Mouse (Mus musculus): ENCODE data around the gene Slc36a1. TPM values are rescaled to one million over a fixed set of nuclear protein-coding genes. Genes with fewer than 3 reads are reported as not detected.

The Slc36a1 gene
- 4.3 and 5.4 TPM in 2 replicates for polyA plus RNA-seq (2015; fragmentation: Nextera tagmentation; extraction: Ambion mirVana)

DNA sequence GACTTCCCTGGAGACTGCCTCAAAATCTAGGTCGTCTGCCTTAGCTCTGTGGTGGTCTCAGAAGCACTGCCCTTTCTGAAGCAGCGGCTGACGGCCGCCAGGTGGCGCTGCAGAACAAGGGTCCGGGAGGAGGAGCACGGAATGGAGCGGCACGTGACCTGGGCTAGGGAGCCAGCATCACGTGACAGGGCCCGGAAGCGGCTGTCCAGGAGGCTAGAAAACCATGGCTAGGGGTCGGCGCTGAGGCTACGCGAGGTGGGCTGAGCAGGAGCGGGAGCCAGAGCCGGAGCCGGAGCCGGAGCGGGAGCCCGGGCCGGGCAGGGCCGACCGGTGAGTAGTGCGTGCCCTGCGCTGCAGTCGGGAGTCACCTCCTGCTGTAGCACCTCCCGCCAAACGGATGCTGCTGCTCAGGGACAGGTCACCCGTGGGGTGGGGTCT, at the start of gene Slc36a1:
Slc36a1 (plus strand) TSS at position 192 of the 438 bp plus-strand sequence.
- 0% methylated on average over 20 of the region's 31 CpGs for WGBS
- ATAC-seq = peak; percentile 84
- Histone ChIP-seq H3K27ac (ENCODE audit: low read depth, low read length) (no peak within 1 kb of the TSS), H3K9me3 (ENCODE audit: control insufficient read depth) (no peaks in the 10 kb centered on the region), H3K4me2 (replicated peaks; ENCODE audit: low read depth) (peak within 1 kb of the TSS; percentile 91), H3K36me3 (ENCODE audit: control insufficient read depth, insufficient read depth) (no peaks in the 10 kb centered on the region), H3K4me1 (replicated peaks; ENCODE audit: control insufficient read depth, insufficient read depth, low read length) (0 out of 2 replicates have a peak, but pooled peaks cover 3% of the 10 kb centered on the region), H3K4me3 (ENCODE audit: low read depth, low read length) (peak within 1 kb of the TSS; percentile 72), H3K27me3 (replicated peaks; ENCODE audit: control insufficient read depth, insufficient read depth, low read length) (no peaks in the 10 kb centered on the region), H3K9ac (ENCODE audit: low read depth, low read length) (peak within 1 kb of the TSS; percentile 62)
- peak; percentile 100 for TF ChIP-seq CTCF (IDR thresholded peaks at IDR 0.05; ENCODE audit: low read depth)

DNA sequence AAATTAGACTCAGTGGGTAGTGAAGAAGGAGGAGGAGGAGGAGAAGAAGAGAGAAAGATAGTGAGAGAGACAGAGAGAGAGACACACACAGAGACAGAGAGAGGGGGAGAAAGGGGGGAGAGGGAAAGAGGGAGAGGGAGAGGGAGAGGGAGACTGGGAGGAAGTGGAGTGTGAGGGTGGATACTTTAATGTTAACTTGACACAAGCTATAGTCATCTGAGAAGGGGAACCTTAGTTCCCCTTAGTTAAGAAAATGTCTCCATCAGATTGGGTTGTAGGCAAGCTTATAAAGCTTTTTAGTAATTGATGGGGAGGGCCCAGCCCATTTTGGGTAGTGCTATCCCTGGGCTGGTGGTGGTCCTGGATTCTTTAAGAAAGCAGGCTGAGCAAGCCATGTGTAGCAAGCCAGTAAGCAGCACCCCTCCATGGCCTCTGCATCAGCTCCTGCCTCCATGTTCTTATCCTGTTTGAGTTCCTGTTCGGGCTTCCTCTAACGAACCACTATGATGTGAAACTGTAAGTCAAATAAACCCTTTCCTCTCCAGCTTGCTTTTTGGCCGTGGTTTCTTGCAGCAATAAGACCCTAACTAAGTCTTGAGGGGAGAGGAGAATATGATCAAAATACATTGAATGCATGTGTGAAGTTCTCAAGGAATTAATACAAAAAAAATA, 49.6 kb upstream of the Slc36a1 start:
- Histone ChIP-seq H3K4me1 (replicated peaks; ENCODE audit: control insufficient read depth, insufficient read depth, low read length) (no peaks in the 10 kb centered on the region), H3K4me3 (ENCODE audit: low read depth, low read length) (no peak overlapping the region), H3K4me2 (replicated peaks; ENCODE audit: low read depth) (no peak overlapping the region), H3K9me3 (ENCODE audit: control insufficient read depth) (no peaks in the 10 kb centered on the region), H3K36me3 (ENCODE audit: control insufficient read depth, insufficient read depth) (no peaks in the 10 kb centered on the region), H3K27me3 (replicated peaks; ENCODE audit: control insufficient read depth, insufficient read depth, low read length) (no peaks in the 10 kb centered on the region), H3K9ac (ENCODE audit: low read depth, low read length) (no peak overlapping the region), H3K27ac (ENCODE audit: low read depth, low read length) (no peak overlapping the region; the same call in 1 of the 2 replicates)
- no peak for ATAC-seq
- WGBS = 43% methylated on average over 3 of the region's 3 CpGs
- no peak for TF ChIP-seq CTCF (IDR thresholded peaks at IDR 0.05; ENCODE audit: low read depth)

DNA sequence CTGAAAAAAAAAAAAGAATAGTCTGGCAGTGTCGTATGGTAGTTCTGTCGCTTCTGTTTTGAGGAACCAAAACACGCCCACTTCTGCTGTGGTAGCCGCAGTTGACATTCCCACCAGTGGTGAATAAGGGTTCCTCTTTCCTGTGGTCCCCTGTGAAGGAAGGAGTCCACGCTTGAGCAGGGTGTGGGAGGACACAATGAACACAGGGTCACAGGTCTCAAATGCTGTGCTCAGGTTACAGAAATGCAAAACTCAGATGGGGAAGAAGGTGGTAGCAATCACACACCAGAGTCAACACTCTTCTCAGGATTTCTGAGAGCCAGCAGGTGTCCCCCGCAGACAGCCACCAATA, 49.1 kb upstream of the Slc36a1 start:
- WGBS = 71% methylated on average over 6 of the region's 6 CpGs
- Histone ChIP-seq H3K27me3 (replicated peaks; ENCODE audit: control insufficient read depth, insufficient read depth, low read length) (no peaks in the 10 kb centered on the region), H3K4me3 (ENCODE audit: low read depth, low read length) (no peak overlapping the region), H3K36me3 (ENCODE audit: control insufficient read depth, insufficient read depth) (no peaks in the 10 kb centered on the region), H3K9ac (ENCODE audit: low read depth, low read length) (no peak overlapping the region), H3K4me1 (replicated peaks; ENCODE audit: control insufficient read depth, insufficient read depth, low read length) (no peaks in the 10 kb centered on the region), H3K9me3 (ENCODE audit: control insufficient read depth) (no peaks in the 10 kb centered on the region), H3K27ac (ENCODE audit: low read depth, low read length) (no peak overlapping the region), H3K4me2 (replicated peaks; ENCODE audit: low read depth) (no peak overlapping the region)
- ATAC-seq = no peak
- TF ChIP-seq CTCF (IDR thresholded peaks at IDR 0.05; ENCODE audit: low read depth) = no peak

DNA sequence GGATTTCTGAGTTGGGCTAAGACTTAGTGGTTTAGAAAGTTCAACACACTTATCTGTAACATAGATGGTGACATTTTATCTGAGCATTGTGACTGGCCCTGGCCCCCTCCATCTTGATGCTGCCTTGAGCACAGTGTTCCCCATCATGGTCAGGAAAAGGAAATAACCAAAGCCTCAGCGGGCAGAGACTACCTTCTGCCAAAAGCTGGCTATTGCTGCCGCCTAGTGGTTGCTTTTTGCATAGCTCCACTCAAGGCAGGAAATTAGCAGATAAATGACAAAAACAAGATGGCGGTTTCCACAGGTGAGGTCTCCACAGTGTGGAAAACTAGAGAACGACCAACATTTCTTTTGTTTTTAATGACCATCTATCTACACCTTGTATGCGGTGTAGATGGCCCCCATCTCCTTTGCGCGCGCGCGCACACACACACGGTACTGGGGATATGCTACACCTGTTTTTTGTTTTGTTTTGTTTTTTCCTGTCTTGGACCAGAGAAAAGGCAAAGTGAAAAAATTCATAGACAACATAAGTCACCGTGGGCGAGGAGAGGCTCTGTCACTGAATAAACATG, 45.3 kb upstream of the Slc36a1 start:
- peak; percentile 94 for TF ChIP-seq CTCF (IDR thresholded peaks at IDR 0.05; ENCODE audit: low read depth)
- ATAC-seq = no peak
- Histone ChIP-seq H3K4me3 (ENCODE audit: low read depth, low read length) (no peak overlapping the region), H3K9ac (ENCODE audit: low read depth, low read length) (no peak overlapping the region), H3K36me3 (ENCODE audit: control insufficient read depth, insufficient read depth) (no peaks in the 10 kb centered on the region), H3K27ac (ENCODE audit: low read depth, low read length) (no peak overlapping the region), H3K27me3 (replicated peaks; ENCODE audit: control insufficient read depth, insufficient read depth, low read length) (no peaks in the 10 kb centered on the region), H3K4me2 (replicated peaks; ENCODE audit: low read depth) (no peak overlapping the region), H3K9me3 (ENCODE audit: control insufficient read depth) (no peaks in the 10 kb centered on the region), H3K4me1 (replicated peaks; ENCODE audit: control insufficient read depth, insufficient read depth, low read length) (no peaks in the 10 kb centered on the region)
- 52% methylated on average over 13 of the region's 13 CpGs for WGBS

DNA sequence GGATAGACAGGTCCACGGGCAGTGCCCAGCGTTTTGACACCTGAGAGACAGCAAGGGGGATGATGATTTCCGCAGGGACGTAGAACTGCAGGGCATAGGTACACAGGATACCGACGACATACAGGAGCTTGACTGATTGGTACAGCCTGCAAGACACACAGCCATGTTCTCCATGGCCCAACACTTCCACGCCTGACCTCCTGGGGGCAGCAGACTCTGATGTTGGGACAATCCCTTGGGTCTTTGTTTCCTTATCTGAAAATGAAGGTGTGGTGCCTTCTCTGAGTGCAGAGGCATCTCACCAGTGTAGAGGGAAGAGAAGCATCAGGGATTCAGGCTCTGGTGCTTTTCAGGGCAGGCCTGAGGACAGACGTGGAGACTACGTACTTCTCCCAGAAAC, 41.5 kb upstream of the Slc36a1 start:
- TF ChIP-seq CTCF (IDR thresholded peaks at IDR 0.05; ENCODE audit: low read depth) = peak; percentile 77

DNA sequence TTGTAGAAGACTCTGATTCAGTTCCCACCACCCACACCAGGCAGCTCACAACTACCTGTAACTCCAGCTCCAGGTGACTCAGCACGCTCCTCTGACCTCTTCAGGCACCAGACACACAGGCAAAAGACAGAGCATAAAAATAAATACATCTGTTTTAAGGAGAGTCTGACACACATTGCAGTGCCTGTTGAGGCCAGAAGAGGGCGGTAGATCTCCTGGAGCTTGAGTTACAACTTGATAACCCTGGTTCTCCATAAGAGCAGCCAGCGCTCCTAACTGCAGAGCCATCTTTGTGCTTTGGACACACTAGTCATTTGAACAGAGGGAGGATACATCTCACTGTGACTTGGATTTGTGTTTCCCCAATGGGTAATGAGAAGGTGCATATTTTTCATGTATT, 39.4 kb upstream of the Slc36a1 start:
- Histone ChIP-seq H3K36me3 (ENCODE audit: control insufficient read depth, insufficient read depth) (no peaks in the 10 kb centered on the region), H3K4me3 (ENCODE audit: low read depth, low read length) (no peak overlapping the region), H3K4me2 (replicated peaks; ENCODE audit: low read depth) (no peak overlapping the region), H3K9ac (ENCODE audit: low read depth, low read length) (no peak overlapping the region), H3K27me3 (replicated peaks; ENCODE audit: control insufficient read depth, insufficient read depth, low read length) (no peaks in the 10 kb centered on the region), H3K27ac (ENCODE audit: low read depth, low read length) (no peak overlapping the region), H3K9me3 (ENCODE audit: control insufficient read depth) (no peaks in the 10 kb centered on the region), H3K4me1 (replicated peaks; ENCODE audit: control insufficient read depth, insufficient read depth, low read length) (no peaks in the 10 kb centered on the region)
- ATAC-seq = no peak
- peak; percentile 77 for TF ChIP-seq CTCF (IDR thresholded peaks at IDR 0.05; ENCODE audit: low read depth)
- 39% methylated on average over 3 of the region's 3 CpGs for WGBS

More for the DNA sequence above, 41.5 kb upstream of the Slc36a1 start:
- Histone ChIP-seq H3K4me3 (ENCODE audit: low read depth, low read length) (no peak overlapping the region), H3K27me3 (replicated peaks; ENCODE audit: control insufficient read depth, insufficient read depth, low read length) (no peaks in the 10 kb centered on the region), H3K9ac (ENCODE audit: low read depth, low read length) (no peak overlapping the region), H3K27ac (ENCODE audit: low read depth, low read length) (no peak overlapping the region), H3K36me3 (ENCODE audit: control insufficient read depth, insufficient read depth) (no peaks in the 10 kb centered on the region), H3K9me3 (ENCODE audit: control insufficient read depth) (no peaks in the 10 kb centered on the region), H3K4me1 (replicated peaks; ENCODE audit: control insufficient read depth, insufficient read depth, low read length) (no peaks in the 10 kb centered on the region), H3K4me2 (replicated peaks; ENCODE audit: low read depth) (no peak overlapping the region)
- WGBS = 51% methylated on average over 9 of the region's 9 CpGs
- ATAC-seq = peak; percentile 16; the same call in 1 of the 2 replicates

All from intestine, postnatal 0 days (tissue).